Mouse (Mus musculus): Measurements from ENCODE around the gene Myl3. TPM values are rescaled to one million over a fixed set of nuclear protein-coding genes. Genes with fewer than 3 reads are reported as not detected.
A peak's percentile ranks its signal among the peaks of the same experiment; 100 is the strongest.

The Myl3 gene
- total RNA-seq (2021): not detected
- long read RNA-seq: 0 reads

GRCm38 (mm10) chr9:110741711-110742294 is at the start of gene Myl3:
Gene Myl3, plus strand, starts transcription at chr9:110741861.
- DNase-seq (ENCODE audit: low spot score in 2 of 2): no peak

DNA sequence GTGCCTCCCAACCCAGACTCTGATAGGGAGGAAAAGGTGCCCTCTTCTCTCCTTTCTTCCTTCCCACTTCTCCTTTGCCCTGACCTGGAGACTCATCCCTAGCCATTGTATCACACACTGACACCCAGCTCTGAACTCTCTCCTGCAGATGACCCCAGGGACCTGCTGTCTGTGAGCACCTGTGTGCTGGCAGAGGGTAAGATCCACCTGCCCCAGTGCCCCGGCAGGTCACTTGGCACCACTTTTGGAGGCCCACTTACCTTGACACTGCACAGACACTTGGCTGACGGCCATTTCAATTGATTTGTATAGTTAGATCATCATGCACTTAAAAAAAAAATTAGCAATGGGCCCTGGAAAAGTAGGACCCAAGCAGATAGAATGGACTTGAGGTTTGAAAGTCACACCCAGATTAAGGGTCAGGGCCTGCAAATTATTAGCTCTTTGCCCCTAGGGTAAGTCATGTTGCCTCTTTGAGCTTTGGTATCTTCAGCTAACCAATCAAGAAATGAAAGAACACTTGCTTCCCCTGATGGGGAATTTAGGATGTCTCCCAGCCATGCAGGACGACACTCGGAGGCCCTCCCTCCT is 46.4 kb upstream of the Myl3 start:
- no peak for DNase-seq (ENCODE audit: low spot score in 2 of 2)

DNA sequence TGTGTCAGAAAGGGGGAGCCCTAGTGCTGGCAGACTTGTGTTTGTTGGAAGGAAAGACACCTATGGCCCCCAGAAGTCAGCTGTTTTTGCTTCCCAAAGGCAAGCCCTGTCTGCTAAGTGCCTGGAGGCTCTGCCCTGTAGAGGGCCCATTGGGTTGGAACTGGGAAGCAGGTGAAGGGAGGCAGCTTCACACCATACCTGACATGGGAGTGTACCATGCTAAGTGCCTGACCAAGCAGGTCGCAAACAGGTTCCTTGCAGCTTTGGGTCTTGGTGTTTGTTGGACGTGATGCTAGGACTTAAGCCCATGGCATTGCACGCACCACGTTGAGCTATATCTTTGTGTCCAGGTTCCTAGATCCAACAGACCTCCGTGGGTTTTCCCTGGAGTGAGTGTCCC is 45.2 kb upstream of the Myl3 start:
- no peak for DNase-seq (ENCODE audit: low spot score in 2 of 2)

GRCm38 (mm10) chr9:110697465-110697864 is 44.2 kb upstream of the Myl3 start:
- no peak for DNase-seq (ENCODE audit: low spot score in 2 of 2)

DNA sequence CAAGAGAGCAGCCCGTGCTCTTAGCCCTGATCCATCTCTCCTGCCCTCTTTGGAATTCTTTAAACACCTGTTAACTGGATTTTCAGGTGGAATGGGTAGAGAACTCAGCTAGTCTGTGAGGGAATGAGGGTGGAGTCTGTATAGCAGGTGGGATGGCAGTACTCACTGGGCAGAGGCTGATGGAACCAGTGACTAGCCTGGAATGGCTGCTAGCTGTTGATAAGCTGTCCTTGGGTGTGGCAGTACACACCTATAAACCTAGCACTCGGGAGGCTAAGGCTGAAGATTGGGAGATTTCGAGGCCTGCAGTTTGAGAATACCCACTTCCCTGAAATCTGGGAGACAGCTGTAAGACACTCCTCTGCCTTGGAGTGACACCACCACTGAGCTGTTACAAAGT is 42.1 kb upstream of the Myl3 start:
- DNase-seq (ENCODE audit: low spot score in 2 of 2): no peak

DNA sequence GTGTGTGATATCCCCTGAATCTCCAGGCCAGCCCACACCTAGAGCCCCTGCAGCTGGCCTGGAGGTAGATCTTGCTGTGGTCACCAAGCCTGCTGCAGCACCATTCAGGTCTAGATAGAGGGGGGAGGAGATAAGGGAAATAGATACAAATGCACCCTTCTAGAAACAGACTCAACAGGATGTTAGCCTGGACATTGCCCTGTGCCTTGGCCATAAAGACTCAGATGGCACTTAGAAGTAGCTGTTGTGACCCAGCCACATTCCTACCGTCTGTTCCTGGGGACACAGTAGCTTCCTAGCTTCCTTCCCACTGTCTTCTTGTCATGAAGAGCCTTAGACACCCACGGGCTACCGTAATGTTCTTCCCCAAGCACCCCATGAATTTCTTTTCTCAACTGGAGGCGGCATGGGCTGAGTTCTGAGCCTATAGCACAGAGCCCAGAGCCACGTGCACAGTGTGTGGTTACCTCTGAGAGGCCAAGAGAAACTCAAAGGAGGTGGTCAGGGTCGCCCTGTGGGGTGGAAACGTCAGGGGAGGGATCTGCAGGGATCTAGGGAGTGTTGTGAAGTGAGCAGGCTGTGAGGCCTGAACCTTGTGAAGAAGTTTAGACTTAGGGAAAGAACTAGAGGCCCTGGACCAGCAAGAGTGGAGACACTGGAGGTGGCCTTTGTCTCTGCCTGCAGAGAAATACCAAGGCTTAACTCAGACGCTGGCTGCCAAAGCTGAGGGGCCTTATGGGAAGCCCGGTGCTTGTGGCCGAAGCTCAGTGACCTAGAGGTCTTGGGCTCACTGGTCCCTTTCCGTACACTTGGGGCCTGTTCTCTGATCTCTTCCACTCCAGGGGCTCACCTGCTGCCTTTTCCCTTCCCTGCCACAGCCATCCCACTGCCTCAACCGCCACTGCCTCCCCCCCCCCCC is 40.3 kb upstream of the Myl3 start:
- no peak for DNase-seq (ENCODE audit: low spot score in 2 of 2)

GRCm38 (mm10) chr9:110702848-110703247 is 38.8 kb upstream of the Myl3 start:
- no peak for DNase-seq (ENCODE audit: low spot score in 2 of 2)

- DNase-seq (ENCODE audit: low spot score in 2 of 2): no peak
Measured at GRCm38 (mm10) chr9:110703951-110704350, 37.7 kb upstream of the Myl3 start.

- no peak for DNase-seq (ENCODE audit: low spot score in 2 of 2)
Measured at GRCm38 (mm10) chr9:110706784-110707183, 34.9 kb upstream of the Myl3 start.

GRCm38 (mm10) chr9:110709640-110710258 is 31.9 kb upstream of the Myl3 start:
- peak; percentile 61 to 85 for DNase-seq (ENCODE audit: low spot score in 2 of 2)

DNA sequence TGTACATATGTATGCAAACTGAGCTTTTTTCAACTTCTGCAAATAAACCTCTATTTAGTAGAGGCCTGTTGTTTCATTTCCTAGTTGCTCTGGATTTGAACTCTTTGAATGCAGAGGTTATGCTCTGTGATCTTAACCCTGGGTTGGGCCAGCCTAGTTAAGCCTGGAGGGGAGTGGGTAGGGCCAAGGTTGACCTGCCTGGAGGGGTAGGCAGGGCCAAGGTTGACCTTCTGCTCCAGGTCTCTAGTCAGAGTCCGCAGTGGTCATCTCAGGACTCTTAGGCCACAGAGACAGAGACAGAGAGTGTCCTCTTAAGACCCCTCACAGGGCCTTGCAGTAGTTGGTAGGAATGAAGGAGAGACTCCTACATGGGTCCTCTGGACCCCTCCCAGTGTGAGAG is 30.1 kb upstream of the Myl3 start:
- no peak for DNase-seq (ENCODE audit: low spot score in 2 of 2)

DNA sequence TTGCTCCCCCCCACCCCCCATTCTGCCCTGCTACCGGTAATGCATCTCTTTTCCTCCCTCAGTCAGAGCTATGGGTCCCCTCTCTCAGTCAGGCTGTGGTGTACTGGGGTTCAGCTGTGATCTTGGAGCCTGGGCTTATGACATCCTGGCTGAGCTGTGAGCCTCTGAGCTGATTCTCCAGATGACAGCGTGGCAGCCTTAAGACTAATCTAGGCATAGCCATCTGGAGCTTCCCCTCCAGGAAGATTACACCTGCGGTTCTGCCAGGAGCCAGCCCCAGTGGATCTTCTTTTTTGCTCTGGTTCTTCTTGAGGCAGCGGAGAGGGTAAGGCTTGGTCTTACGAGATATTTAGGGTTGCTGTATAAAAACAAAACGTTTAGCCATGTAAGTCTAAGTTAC is 29.7 kb upstream of the Myl3 start:
- DNase-seq (ENCODE audit: low spot score in 2 of 2): no peak

- no peak for DNase-seq (ENCODE audit: low spot score in 2 of 2)
Measured at GRCm38 (mm10) chr9:110712545-110712944, 29.1 kb upstream of the Myl3 start.

DNA sequence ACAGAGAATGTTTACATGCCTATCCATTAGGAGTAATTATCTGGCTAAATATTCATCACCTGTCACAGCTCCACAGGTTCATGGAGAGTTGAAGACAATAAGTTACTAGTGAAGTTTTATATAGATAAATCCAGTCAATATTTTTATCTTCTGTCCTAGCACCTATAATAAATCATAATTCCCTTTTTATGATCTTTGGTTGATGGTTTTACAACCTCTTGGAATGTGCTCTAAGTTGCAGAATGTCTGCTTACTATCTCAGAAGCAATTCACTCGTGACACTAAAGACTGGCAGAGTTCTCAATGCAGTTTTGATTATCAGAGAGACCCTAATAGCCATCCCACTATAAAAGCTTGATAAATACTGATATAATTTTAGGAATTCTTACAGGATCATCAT is 28.3 kb upstream of the Myl3 start:
- no peak for DNase-seq (ENCODE audit: low spot score in 2 of 2)

DNA sequence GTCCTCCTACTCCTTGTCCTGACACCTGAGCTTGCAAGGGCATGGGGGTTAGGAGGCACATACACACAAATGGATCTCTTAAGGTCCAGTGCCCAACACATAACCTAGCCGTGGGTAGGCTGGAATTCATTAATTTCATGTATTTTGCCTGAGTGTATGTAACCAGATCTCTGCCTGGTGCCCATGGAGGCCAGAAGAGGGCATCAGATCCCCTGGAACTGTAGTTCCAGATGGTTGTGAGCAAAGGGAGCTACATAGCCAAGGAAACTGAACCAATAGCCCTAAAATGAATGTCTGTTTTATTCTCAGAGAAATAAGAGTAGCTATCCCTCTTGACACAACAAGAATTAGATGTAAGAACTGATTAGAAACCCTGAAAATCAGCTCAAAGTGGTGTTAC is 26.2 kb upstream of the Myl3 start:
- DNase-seq (ENCODE audit: low spot score in 2 of 2): no peak

- DNase-seq (ENCODE audit: low spot score in 2 of 2): peak; percentile 42 to 84
Measured at GRCm38 (mm10) chr9:110716775-110717174, 24.9 kb upstream of the Myl3 start.

- DNase-seq (ENCODE audit: low spot score in 2 of 2): peak in 1 of 2 experiments; percentile 51
Measured at GRCm38 (mm10) chr9:110718071-110718470, 23.6 kb upstream of the Myl3 start.

- DNase-seq (ENCODE audit: low spot score in 2 of 2): no peak
Measured at GRCm38 (mm10) chr9:110718810-110719209, 22.9 kb upstream of the Myl3 start.

DNA sequence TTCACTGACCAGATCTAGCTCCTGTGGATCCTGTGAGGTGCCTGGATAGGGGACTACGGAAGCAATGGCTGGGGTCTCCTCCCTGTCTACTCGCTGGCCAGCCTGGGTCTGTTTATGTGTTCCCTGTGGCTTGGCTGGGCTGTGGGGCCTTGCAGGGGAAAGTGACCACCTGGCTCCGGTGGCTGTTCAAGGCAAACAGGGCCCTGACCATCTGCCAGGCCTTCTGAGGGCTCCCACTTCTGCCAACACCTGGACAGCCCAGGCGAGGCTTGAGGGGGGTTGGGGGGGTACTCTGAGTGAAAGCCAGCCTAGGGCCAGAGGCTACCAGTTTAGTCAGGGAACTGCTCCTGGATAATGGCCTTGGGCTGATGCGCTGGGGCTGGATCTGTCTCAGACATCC is 21.7 kb upstream of the Myl3 start:
- no peak for DNase-seq (ENCODE audit: low spot score in 2 of 2)

- no peak for DNase-seq (ENCODE audit: low spot score in 2 of 2)
Measured at GRCm38 (mm10) chr9:110722060-110722459, 19.6 kb upstream of the Myl3 start.

GRCm38 (mm10) chr9:110725721-110726135 is 15.9 kb upstream of the Myl3 start:
- DNase-seq (ENCODE audit: low spot score in 2 of 2): peak in 1 of 2 experiments; percentile 25

- no peak for DNase-seq (ENCODE audit: low spot score in 2 of 2)
Measured at GRCm38 (mm10) chr9:110726867-110727266, 14.8 kb upstream of the Myl3 start.
